Mouse (Mus musculus) small intestine, adult 2 months (tissue): ENCODE results near the gene Rhog. TPM values are rescaled to one million over a fixed set of nuclear protein-coding genes. Genes with fewer than 3 reads are reported as not detected.

Source experiments
- H3K27ac ChIP-seq: fragments of 200-500 bp; 2 replicates; pipeline ENCODE4 v1.5.1; 2012; ENCODE audit warnings: low read depth, low read length, control low read depth, inconsistent platforms; ENCODE audit not compliant: insufficient read depth
- H3K27me3 ChIP-seq: fragments of 200-500 bp; 2 replicates; pipeline ENCODE4 v1.6.1; 2012; ENCODE audit warnings: mild to moderate bottlenecking, moderate library complexity, low read length, inconsistent platforms; ENCODE audit not compliant: control insufficient read depth, insufficient read depth
- H3K36me3 ChIP-seq: fragments of 200-500 bp; 2 replicates; pipeline ENCODE4 v1.6.1; 2012; ENCODE audit warnings: mild to moderate bottlenecking, low read length, control low read depth, inconsistent platforms; ENCODE audit not compliant: control insufficient read depth, insufficient read depth
- H3K4me1 ChIP-seq: fragments of 200-500 bp; 2 replicates; pipeline ENCODE4 v1.6.1; 2012; ENCODE audit warnings: low read length, inconsistent platforms, mixed read lengths; ENCODE audit not compliant: control insufficient read depth, insufficient read depth, insufficient read length
- H3K4me3 ChIP-seq: fragments of 200-500 bp; 2 replicates; pipeline ENCODE4 v1.5.1; 2012; ENCODE audit warnings: low read depth, mild to moderate bottlenecking, control low read depth, inconsistent platforms, low read length, moderate library complexity
- CTCF ChIP-seq: fragments of 200-500 bp; IDR thresholded peaks from 2 replicates; pipeline ENCODE4 v1.5.1; 2012; ENCODE audit warnings: low read depth, mild to moderate bottlenecking, control low read depth, inconsistent platforms, low read length, moderate library complexity, mixed read lengths; ENCODE audit not compliant: insufficient replicate concordance, insufficient read length; ENCODE audit errors: extremely low read depth
- POLR2A ChIP-seq: fragments of 200-500 bp; IDR thresholded peaks from 2 replicates; pipeline ENCODE4 v1.6.1; 2012; ENCODE audit warnings: low read depth, mild to moderate bottlenecking, control low read depth, inconsistent platforms, low read length, moderate library complexity
- WGBS: fragments of 180-500 bp; shearing (Covaris S2); methylation state at CpG from one replicate; pipeline ENCODE4 v1.1.7; 2018; 5-methylcytosine and 5-hydroxymethylcytosine counted together
- polyA plus RNA-seq: library from polyadenylated mRNA; depleted of rRNA; stranded (reverse); fragments of >200 nt; gene quantifications from 2 replicates; pipeline ENCODE4 v1.2.3, GENCODE M21; 2012

Rhog gene
- polyA plus RNA-seq, 1 experiment: 165 TPM

GRCm38 (mm10) chr7:102250631-102251214 is 5.1 kb downstream of the Rhog start:
- WGBS: under 1% methylated on average over 33 of the region's 33 CpGs
- TF ChIP-seq CTCF (peak; percentile 77), POLR2A (no peak; the same call in 1 of the 2 replicates)
- no peaks in the 10 kb centered on the region for H3K27me3 ChIP-seq

DNA sequence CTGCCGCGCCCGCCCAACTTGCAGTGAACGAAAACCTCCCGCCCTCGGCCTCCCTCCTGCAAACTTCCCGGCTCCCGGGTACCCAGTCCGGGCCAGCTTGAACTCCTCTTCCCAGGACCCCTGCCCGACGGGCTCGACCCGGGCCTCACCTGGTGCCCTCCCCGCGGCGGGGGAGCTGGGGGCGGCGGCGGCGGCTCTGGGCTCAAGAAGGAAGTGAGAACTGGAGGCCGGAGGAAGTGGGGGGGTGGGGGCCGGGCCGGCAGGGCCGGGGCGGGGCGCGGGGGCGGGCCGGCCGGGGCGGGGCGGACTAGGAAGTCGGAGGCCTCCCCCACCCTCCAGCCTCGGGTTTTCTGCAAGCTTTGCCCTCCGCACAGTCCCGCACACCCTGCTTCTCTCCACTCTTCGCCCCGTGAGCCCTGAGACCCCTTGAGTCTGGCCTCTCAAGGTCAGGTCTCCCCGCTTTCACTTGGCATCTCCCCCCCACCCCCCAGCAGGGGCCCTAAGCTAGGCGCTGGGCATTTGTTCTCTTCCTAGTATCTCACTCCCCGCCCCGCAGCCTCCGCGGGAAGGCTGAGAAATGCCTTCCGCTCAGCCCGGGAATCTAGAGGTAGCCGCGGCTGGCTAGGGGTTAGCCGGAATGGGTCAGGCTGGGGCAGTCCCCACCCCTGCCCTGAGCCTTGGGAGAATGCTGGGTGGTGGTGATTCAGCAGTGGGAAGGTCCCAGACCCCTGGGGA is 5.8 kb downstream of the Rhog start:
- Histone ChIP-seq H3K36me3 (no peaks in the 10 kb centered on the region), H3K27me3 (no peaks in the 10 kb centered on the region), H3K27ac (peak overlapping the region; percentile 98), H3K4me3 (peak overlapping the region; percentile 81), H3K4me1 (peaks cover 30% of the 10 kb centered on the region)
- no peak for TF ChIP-seq CTCF
- TF ChIP-seq POLR2A: peak; percentile 90
- WGBS: under 1% methylated on average over 49 of the region's 49 CpGs

More at GRCm38 (mm10) chr7:102250631-102251214, 5.1 kb downstream of the Rhog start:
- H3K36me3 ChIP-seq: no peaks in the 10 kb centered on the region
- H3K4me1 ChIP-seq: peaks cover 24% of the 10 kb centered on the region
- peak overlapping the region; percentile 98 for H3K27ac ChIP-seq
- H3K4me3 ChIP-seq: peak overlapping the region; percentile 81

GRCm38 (mm10) chr7:102249531-102249895 is 6.3 kb downstream of the Rhog start:
- peak overlapping the region; percentile 47 for H3K27ac ChIP-seq
- no peaks in the 10 kb centered on the region for H3K27me3 ChIP-seq
- TF ChIP-seq POLR2A (no peak), CTCF (no peak)
- under 1% methylated on average over 23 of the region's 23 CpGs for WGBS
- H3K4me1 ChIP-seq: peaks cover 35% of the 10 kb centered on the region
- H3K36me3 ChIP-seq: no peaks in the 10 kb centered on the region
- H3K4me3 ChIP-seq: peak overlapping the region; percentile 81

GRCm38 (mm10) chr7:102248691-102249404 is 7.0 kb downstream of the Rhog start:
- no peaks in the 10 kb centered on the region for H3K36me3 ChIP-seq
- 5% methylated on average over 16 of the region's 16 CpGs for WGBS
- H3K27me3 ChIP-seq: no peaks in the 10 kb centered on the region
- TF ChIP-seq POLR2A (no peak; the same call in 1 of the 2 replicates), CTCF (no peak)
- peaks cover 41% of the 10 kb centered on the region for H3K4me1 ChIP-seq
- peak overlapping the region; percentile 47 for H3K27ac ChIP-seq
- peak overlapping the region; percentile 81 for H3K4me3 ChIP-seq

DNA sequence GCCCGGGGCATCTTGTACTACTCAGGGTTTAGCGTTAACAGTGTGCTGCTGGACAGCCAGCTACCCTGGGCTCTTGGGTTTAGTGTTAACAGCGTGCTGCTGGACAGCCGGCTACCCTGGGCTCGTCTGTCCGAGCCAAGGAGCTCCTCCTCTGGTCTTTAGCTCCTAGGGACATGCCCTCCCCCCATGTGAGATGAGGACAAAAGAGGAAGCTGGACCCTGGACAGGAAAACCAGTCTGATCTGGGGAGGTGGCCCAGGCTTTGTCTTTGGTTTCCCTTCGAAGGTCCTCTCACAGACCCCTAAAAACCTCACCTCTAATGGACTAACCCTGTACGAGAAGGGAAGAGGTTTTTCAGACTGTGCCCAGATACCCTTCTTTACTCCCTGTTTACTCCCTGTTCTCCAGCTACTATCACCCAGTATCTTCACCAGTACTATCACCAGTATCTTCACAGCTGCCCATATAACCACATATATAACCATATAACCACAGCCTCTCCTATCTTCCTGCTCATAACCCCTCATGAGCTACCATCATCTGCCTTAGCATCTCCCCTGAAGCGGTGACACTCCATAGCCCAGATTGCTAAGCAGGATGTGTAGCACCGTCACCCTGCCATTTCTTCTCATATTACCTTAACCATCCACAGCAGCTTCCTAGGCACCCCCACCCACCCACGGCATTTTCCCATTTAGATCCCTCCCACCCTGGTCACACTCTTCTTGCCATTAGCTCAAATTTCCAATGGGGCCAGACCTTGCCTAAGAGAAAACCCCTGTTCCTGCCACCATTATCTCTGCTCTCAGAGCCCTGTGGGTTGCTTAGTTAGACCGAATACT is 8.7 kb downstream of the Rhog start:
- WGBS: 69% methylated on average over 12 of the region's 12 CpGs
- Histone ChIP-seq H3K4me3 (peak overlapping the region; percentile 17), H3K27me3 (no peaks in the 10 kb centered on the region), H3K36me3 (peaks cover 4% of the 10 kb centered on the region; the same call in 1 of the 2 replicates), H3K4me1 (peaks cover 51% of the 10 kb centered on the region), H3K27ac (peak overlapping the region; percentile 74)
- TF ChIP-seq CTCF (no peak), POLR2A (no peak)

GRCm38 (mm10) chr7:102246265-102246664 is 9.6 kb downstream of the Rhog start:
- 21% methylated on average over 6 of the region's 6 CpGs for WGBS
- H3K27me3 ChIP-seq: no peaks in the 10 kb centered on the region
- H3K4me1 ChIP-seq: peaks cover 54% of the 10 kb centered on the region
- peak overlapping the region; percentile 74 for H3K27ac ChIP-seq
- TF ChIP-seq POLR2A (no peak), CTCF (no peak)
- peaks cover 7% of the 10 kb centered on the region for H3K36me3 ChIP-seq
- no peak overlapping the region for H3K4me3 ChIP-seq
